Mouse (Mus musculus): Measurements from ENCODE around the gene Grhl3.
A peak's percentile ranks its signal among the peaks of the same experiment; 100 is the strongest.

Grhl3 gene

DNA sequence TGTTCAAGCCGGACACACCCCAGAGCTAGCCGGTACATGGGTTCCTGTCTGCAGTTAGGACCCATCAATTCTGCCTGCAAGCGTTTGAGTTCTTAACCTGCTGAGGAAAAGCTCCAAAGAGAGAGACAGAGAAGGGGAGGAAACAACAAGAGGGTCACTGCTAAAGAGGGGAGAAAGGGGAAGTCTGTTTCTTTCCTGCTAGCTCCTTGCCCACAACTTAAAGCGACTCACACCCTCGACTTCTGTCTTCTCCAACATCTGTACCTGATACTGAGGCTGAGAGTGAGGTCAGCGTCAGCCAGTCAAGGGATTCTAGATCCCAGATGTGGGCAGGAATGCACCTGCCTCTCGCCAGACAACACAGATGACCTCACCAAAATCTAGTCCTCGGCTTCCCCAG, 1.2 kb downstream of the Grhl3 start:
- DNase-seq = no peak

GRCm38 (mm10) chr4:135571037-135571550, 2.3 kb downstream of the Grhl3 start:
- DNase-seq = peak; percentile 38

DNA sequence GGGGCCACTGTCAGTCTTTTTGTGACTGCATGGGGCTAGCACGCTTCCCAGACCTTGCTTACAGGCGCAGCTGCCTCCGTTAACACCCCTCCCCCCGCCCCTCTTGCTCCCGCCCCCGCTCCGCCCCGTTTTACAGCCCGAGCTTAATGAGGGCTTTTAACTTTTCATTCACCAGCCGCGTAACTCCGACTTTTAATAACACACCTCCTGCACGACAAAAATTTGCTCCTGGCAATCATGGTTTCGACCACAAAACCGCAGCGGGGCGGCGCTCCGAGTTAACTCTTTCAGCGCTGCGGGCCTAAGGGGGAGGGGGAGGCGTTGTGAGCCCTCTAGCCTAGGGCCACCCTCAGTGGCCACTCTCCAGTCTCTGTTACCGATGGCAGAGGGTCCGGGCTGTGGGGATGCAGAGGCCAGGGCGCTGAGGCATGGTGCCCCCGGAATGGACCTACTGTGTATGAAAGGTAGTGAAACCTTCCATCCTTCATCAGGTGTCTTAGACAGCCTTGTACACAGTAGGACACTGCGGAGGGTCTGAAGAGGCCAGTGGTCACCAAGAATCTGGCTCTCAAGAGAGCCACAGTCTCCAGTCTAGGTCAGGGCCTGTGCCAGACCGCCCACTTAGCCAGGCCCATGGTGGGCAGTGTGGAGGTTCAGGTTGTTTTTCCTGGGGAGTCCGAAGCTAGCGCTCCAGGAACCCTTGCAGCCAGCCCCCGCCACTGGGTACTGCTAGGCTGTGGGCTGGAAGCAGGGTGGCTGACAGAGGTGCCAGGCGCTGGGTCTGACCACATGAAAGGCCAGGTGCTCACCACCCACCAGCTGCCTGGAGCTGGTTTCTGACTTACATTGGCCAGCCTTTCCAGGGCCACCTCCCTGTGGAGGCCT, 3.0 kb downstream of the Grhl3 start:
- peak; percentile 51 for DNase-seq

GRCm38 (mm10) chr4:135569201-135569600, 4.2 kb downstream of the Grhl3 start:
- peak; percentile 33 for DNase-seq

GRCm38 (mm10) chr4:135567484-135567883, 5.9 kb downstream of the Grhl3 start:
- DNase-seq = peak; percentile 30

GRCm38 (mm10) chr4:135567042-135567441, 6.4 kb downstream of the Grhl3 start:
- no peak for DNase-seq

DNA sequence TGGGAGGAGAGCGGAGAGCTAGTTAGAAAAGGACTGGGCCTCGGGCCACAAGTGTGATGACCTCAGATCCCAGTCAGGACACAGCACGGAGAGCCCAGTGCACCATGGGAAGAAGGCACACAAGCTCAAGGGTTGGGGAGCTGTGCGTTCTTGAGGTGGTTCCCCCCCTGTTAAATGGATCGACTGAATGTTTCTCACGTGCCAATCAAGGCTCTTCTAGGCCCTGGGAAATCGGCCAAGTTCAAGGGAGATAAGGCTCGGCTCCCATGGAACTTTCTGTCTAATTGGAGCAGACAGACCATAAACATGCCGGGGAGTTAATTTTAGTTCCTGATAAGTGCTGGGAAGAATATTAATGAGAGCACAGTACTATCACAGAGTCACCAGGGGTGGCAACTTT, 8.0 kb downstream of the Grhl3 start:
- peak; percentile 66 for DNase-seq

DNA sequence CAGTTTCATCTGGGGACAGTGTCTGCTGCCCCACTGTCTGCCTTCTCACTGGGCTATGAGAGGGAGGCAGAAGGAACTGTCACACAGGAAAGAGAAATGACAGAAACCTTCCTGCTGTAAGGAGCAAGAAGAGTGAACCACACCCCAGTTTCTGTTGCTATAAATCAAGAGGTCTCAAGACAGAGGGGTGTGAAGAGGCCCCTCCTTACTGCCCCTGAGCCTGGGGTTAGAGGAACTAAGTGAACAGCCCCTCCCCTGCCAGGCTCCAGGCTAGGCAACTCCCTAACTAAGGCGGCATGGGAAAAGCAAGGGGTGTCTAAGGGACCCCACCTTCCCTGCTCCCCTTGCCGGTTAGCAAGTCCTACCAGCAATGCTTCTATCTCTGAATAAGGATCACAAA, 9.6 kb downstream of the Grhl3 start:
- DNase-seq = no peak

DNA sequence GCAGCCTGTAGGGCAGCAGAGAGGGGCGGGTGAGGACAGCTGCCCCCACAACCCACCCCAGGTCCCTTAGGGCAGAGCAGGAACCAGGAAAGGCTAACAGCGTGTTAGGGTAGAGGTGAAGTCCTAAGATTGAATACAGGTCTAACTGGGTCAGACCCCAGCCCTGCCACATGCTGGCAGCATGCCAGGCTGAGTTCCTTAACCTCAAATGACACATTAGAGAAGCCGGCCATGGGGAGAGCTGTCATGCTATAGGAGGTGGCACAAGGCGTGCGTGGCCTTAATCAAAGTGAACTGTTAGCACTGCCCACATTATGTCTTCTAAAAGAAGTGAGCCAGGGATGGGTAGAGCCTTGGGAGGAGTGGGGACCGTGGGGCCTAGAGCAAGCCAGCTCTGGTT, 24.1 kb downstream of the Grhl3 start:
- DNase-seq = no peak

DNA sequence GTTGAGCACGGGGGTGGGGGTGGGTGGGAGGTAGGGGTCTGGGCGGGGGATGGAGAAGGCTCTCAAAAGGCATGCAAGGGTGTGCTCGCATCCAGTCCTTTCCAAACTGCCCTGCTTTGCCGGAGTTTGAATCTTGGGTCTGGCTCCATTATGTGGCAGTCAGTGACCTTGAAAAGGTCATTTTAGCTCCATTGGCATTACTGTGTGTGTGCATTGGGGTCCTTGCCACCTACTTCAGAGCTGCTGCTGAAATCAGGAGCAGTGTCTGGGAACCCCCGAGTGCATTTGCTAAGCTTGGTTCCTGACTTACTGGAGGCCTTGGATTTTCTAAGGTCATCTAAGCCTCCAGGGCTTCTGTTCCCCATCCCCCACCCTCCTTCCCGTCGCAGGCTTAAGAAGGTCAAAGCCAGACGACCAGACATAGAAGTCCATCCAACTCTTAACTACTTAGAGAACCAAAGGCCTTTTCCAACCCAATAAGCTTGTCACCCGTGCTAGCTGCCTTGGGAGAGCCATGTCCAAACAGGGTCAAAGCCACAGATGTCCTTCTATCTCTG, 24.8 kb downstream of the Grhl3 start:
- DNase-seq = no peak

DNA sequence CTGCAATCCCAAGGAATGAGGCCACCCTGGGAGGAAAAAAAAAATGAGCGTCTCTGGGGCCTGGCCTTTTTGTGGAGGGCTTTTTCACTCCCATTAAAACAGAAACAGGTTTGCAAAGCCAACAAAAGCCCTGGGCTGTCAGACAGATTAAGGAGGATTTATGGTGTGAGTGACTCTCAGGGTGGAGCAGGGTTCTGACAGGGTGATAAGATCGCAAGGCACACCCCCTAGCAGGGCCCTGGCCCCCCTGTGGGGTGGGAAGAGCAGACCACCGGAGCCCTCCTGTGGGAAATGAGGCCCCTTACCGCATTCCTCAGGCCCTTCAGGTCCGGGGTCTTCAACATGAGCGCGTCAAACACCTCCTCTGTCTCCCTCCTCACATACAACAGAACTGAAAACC, 25.3 kb downstream of the Grhl3 start:
- no peak for DNase-seq

DNA sequence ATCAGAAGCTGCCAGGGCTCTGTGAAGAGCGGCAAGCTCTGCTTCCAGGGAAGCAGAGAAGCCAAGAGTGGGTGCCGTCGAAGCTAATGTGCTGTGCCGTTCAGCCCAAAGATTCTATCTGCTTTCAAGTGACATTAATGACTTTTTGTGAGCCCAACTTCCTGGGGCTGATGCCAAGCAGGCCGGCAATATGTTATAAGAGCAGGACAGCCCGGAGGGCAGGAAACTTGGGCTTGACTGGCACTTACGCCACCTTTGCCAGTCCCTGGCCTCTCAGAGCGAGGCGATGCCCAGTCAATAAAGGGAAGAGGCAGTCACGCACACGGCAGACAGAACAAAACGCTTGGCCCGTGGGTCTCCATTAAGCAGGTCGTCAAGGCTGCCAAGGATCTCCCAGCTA, 25.9 kb downstream of the Grhl3 start:
- peak; percentile 51 for DNase-seq

DNA sequence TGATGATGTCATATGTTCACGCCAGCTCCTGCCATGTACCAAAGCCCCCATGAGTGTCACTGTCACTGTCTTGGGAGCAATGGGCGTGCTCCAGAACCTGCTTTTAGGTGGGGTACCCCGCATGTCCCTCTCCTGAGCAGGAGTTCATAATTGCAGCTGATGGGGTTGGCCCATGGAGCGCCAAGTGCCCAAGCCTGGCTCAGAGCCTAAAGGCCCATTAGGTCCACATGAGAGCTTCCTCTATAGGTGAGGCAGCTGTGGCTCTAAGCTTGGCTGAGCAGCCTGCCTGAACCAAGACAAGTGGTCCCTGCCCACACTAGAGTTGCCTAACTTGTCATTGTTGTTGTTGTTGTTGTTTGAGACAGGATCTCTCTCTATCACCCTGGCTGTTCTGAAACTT, 26.6 kb downstream of the Grhl3 start:
- DNase-seq = peak; percentile 30

GRCm38 (mm10) chr4:135546008-135546407, 27.4 kb downstream of the Grhl3 start:
- peak; percentile 86 for DNase-seq

DNA sequence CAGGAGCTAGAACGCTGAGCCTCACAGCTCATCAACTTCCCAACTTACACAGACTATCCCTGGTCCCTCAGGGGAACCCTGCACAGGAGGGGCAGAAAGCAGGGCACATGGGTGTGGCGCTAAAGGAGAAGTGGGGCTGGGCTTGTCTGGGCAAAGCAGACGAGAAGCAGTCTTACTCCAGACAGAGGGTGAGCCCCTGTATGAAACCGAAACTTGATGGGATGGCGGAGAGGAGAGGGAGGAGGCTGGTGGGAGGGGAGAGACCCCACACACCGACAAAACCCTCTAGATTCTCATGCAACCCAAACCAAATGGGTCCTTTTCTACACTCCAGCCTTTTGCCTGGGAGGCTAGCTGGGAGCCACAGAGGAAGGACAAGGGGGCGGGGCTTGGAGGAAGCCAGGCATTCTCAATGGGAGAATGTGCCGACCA, 28.3 kb downstream of the Grhl3 start:
- peak; percentile 28 for DNase-seq

GRCm38 (mm10) chr4:135544284-135544683, 29.1 kb downstream of the Grhl3 start:
- DNase-seq = no peak

GRCm38 (mm10) chr4:135540057-135540456, 33.4 kb downstream of the Grhl3 start:
- no peak for DNase-seq

DNA sequence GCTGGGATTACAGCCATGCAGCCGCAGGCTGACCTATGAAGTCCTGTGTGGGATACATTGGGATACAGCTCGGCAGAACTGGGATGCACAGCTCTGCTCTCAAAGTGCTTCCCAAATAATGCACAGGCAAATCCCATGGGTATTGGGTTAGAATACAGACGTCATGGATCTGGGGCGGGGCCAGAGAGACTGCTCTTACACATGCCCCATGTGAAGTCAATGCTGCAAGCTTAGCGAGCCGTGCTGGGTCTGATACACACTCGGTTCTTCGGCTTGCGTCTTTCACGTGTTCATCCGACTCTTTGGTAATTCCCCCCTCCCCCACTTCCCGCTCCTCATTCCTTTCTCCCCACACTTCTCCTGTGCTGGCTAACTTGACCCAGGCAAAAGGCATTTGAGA, 34.4 kb downstream of the Grhl3 start:
- DNase-seq = no peak

DNA sequence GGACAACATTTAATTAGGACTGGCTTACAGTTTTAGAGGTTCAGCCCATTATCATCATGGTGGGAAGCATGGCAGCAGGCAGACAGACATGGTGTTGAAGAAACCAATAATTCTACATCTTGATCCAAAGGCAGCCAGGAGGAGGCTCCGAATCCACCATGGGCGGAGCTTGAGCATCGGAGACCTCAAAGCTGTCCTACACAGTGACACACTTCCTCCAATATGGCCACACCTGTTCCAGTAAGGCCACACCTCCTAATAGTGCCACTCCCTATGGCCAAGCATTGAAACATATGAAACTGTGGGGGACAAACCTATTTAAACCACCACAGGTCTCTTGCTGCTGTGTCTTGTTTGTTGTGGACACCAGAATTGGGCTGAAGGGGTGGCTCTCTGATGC, 38.4 kb downstream of the Grhl3 start:
- DNase-seq = no peak

- no peak for DNase-seq
Observed at GRCm38 (mm10) chr4:135533001-135533400, 40.4 kb downstream of the Grhl3 start.

DNA sequence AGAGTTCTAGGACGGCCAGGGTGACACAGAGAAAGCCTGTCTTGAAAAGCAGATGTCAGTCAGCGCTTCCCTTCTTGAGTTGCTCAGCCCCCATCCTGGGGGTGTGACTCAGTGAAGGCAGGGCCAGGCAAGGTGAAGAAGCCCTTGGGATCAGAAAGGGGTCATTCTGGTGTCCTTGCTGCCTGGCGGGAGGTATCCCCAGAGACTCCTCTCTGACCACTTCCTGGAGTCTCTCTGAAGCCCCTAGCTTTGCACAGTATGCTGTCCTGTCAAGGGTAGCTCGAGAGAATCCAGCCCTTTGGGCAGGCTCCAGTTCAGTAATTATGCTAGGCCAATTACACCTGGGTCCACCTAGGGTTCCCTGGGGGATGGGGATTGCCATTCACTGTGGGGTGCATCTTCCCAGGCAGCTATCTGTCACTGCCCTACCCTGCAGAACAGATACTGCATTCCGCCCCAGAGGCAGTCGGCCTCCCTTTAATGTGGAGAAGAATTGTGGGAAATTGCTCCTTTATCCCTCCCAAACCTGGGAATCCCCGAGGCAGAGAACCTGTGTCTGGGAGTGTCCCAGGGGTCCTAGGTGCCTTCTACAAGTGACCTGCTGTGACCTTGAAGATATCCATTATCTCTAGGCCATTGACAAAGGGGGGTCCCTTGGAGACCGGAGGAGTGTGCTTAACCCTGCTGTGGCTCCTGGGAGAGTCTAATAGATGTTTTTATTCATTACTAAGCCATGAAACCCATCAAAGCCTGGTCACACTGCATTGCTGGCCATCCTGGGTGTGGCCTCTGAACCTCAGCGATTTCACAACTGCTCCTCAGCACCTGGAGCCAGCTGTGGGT, 41.4 kb downstream of the Grhl3 start:
- DNase-seq = no peak

DNA sequence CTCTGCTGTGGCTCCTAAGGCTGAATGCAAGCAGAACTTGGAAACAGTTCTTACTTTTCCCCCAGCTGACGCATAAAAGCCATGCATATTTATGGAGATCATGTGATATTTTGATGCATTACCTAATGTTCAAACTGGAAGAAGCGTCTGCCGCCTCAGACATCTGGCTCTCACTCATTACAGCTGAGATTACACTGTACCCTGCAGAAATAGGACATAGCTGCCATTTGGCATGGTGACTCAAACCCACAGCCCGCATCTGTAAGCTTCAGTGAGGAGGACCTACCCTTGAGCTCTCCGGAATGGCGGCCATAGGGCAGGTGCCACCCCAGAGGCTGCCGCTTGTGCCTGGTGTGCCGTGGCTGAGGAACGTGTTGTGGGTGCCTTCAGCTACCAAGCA, 42.2 kb downstream of the Grhl3 start:
- no peak for DNase-seq

- no peak for DNase-seq
Observed at GRCm38 (mm10) chr4:135530270-135530669, 43.2 kb downstream of the Grhl3 start.

Measured in lung, postnatal 36 days (tissue).